Mouse (Mus musculus) frontal cortex, postnatal 10 days (tissue): ENCODE results near the gene Ccm2l.

ENCODE experiments used
- DNase-seq, 2 experiments: peaks; one replicate each; pipeline ENCODE4 v3.0.0; 2022; ENCODE audit warnings: low spot score in 2 of 2, mixed read lengths in 1 of 2

The Ccm2l gene

GRCm38 (mm10) chr2:153089316-153089715, 23.6 kb downstream of the Ccm2l start:
- DNase-seq, result no peak

GRCm38 (mm10) chr2:153090551-153091165, 24.9 kb downstream of the Ccm2l start:
- DNase-seq, result peak in 1 of 2 experiments; percentile 51

- no peak for DNase-seq
These were observed 41.5 kb downstream of the Ccm2l start for GRCm38 (mm10) chr2:153107046-153107766.

GRCm38 (mm10) chr2:153107802-153108201, 42.0 kb downstream of the Ccm2l start:
- DNase-seq, result no peak

- peak in 1 of 2 experiments; percentile 32 for DNase-seq
These were observed 42.8 kb downstream of the Ccm2l start, which contains the start of gene Hck for GRCm38 (mm10) chr2:153108313-153109264. Gene Hck, plus strand, starts transcription at chr2:153108468.

GRCm38 (mm10) chr2:153109596-153109995, 43.8 kb downstream of the Ccm2l start:
- DNase-seq, result no peak

GRCm38 (mm10) chr2:153111298-153111697, 45.5 kb downstream of the Ccm2l start:
- no peak for DNase-seq

- DNase-seq, result no peak
These were observed 49.9 kb downstream of the Ccm2l start for GRCm38 (mm10) chr2:153115679-153116081.

- peak in 1 of 2 experiments; percentile 6 for DNase-seq
These were observed 51.3 kb downstream of the Ccm2l start for GRCm38 (mm10) chr2:153117051-153117486.

GRCm38 (mm10) chr2:153119488-153119887, 53.7 kb downstream of the Ccm2l start:
- no peak for DNase-seq

GRCm38 (mm10) chr2:153120126-153120525, 54.4 kb downstream of the Ccm2l start:
- no peak for DNase-seq

- no peak for DNase-seq
These were observed 56.3 kb downstream of the Ccm2l start for GRCm38 (mm10) chr2:153121821-153122615.

GRCm38 (mm10) chr2:153122701-153123100, 56.9 kb downstream of the Ccm2l start:
- DNase-seq, result no peak

GRCm38 (mm10) chr2:153125875-153126274, 60.1 kb downstream of the Ccm2l start:
- no peak for DNase-seq

- DNase-seq, result no peak
These were observed 65.3 kb downstream of the Ccm2l start for GRCm38 (mm10) chr2:153131019-153131418.
